Mouse (Mus musculus) liver, embryonic 14.5 days (tissue): ENCODE data around the gene Adcy10. TPM values are rescaled to one million over a fixed set of nuclear protein-coding genes. Genes with fewer than 3 reads are reported as not detected.
A peak's percentile ranks its signal among the peaks of the same experiment; 100 is the strongest.

Experiments used
- ATAC-seq: fragments of 200-750 bp; cut with Nextera tagmentation; 2 replicates; pipeline ENCODE4 v1.8.0; 2017; ENCODE audit warnings: moderate number of reproducible peaks, mild to moderate bottlenecking, moderate library complexity; ENCODE audit not compliant: insufficient read depth
- DNase-seq, 3 experiments: peaks; one replicate each; pipeline ENCODE4 v3.0.0-alpha.2; 2012 to 2013; ENCODE audit warnings: low read depth in 3 of 3, low spot score in 3 of 3
- H3K27ac ChIP-seq: fragments of 300-500 bp; sonication (generic); 2 replicates; pipeline ENCODE4 v1.5.1; 2014; ENCODE audit warnings: moderate library complexity, mild to moderate bottlenecking, control low read depth, inconsistent platforms
- H3K27me3 ChIP-seq: fragments of 300-500 bp; sonication (generic); 2 replicates; pipeline ENCODE4 v1.6.1; 2014; ENCODE audit warnings: mild to moderate bottlenecking, low read length, moderate library complexity; ENCODE audit not compliant: control insufficient read depth, insufficient read depth
- H3K36me3 ChIP-seq: fragments of 300-500 bp; sonication (generic); replicated peaks from 2 replicates; pipeline ENCODE4 v1.6.1; 2014; ENCODE audit warnings: low read depth; ENCODE audit not compliant: control insufficient read depth, insufficient read depth
- H3K4me1 ChIP-seq, 2 experiments: fragments of 200-500 bp in 1 of 2; fragments of 300-500 bp in 1 of 2; sonication (generic) in 1 of 2; replicated peaks; 2 replicates each; pipeline ENCODE4 v1.6.1; 2012 to 2014; ENCODE audit warnings: antibody characterized with exemption in 1 of 2, inconsistent platforms in 1 of 2, low read length in 1 of 2; ENCODE audit not compliant: control insufficient read depth in 2 of 2, insufficient read depth in 2 of 2
- H3K4me2 ChIP-seq: fragments of 300-500 bp; sonication (generic); 2 replicates; pipeline ENCODE4 v1.6.1; 2014; ENCODE audit warnings: low read depth, mild to moderate bottlenecking, control low read depth, moderate library complexity
- H3K4me3 ChIP-seq, 2 experiments: fragments of 200-500 bp in 1 of 2; fragments of 300-500 bp in 1 of 2; sonication (generic) in 1 of 2; 2 replicates each; pipeline ENCODE4 v1.5.1; 2012 to 2014; ENCODE audit warnings: low read depth in 2 of 2, low read length in 2 of 2, mild to moderate bottlenecking in 2 of 2, control low read depth in 1 of 2, inconsistent platforms in 1 of 2, moderate library complexity in 1 of 2; ENCODE audit not compliant: insufficient read depth in 1 of 2
- H3K9ac ChIP-seq: fragments of 300-500 bp; sonication (generic); replicated peaks from 2 replicates; pipeline ENCODE4 v1.6.1; 2014; ENCODE audit warnings: mild to moderate bottlenecking, control low read depth, moderate library complexity
- H3K9me3 ChIP-seq: fragments of 300-500 bp; sonication (generic); 2 replicates; pipeline ENCODE4 v1.6.1; 2016; ENCODE audit warnings: low read length, mixed read lengths; ENCODE audit not compliant: control insufficient read depth
- CTCF ChIP-seq: IDR thresholded peaks from 2 replicates; pipeline ENCODE4 v1.5.1; 2016; ENCODE audit warnings: antibody characterized with exemption, low read depth, control low read depth
- EP300 ChIP-seq: IDR thresholded peaks from 2 replicates; pipeline ENCODE4 v1.6.1; 2016; ENCODE audit warnings: antibody characterized with exemption, low read depth
- WGBS: fragments of 180-500 bp; shearing (Covaris S2); extraction: QIAGEN DNeasy Blood & Tissue Kit; methylation state at CpG from one replicate; pipeline ENCODE4 v1.1.7; 2014; ENCODE audit not compliant: insufficient replicate concordance; 5-methylcytosine and 5-hydroxymethylcytosine counted together
- polyA plus RNA-seq, 2 experiments: library from polyadenylated mRNA; depleted of rRNA in 1 of 2; stranded (reverse) in 1 of 2; unstranded in 1 of 2; fragments of >200 nt; fragmentation: Nextera tagmentation in 1 of 2; extraction: Ambion mirVana in 1 of 2; gene quantifications; 2 replicates each; pipeline versions ENCODE4 v1.2.1 to v1.2.3; 2012 to 2014

The Adcy10 gene
- polyA plus RNA-seq (2012; rRNA removed) (0.01 and 0.08 TPM in 2 replicates), polyA plus RNA-seq (2014; fragmentation: Nextera tagmentation; extraction: Ambion mirVana) (0.21 TPM in 1 of 2 replicates, not detected in the other)

DNA sequence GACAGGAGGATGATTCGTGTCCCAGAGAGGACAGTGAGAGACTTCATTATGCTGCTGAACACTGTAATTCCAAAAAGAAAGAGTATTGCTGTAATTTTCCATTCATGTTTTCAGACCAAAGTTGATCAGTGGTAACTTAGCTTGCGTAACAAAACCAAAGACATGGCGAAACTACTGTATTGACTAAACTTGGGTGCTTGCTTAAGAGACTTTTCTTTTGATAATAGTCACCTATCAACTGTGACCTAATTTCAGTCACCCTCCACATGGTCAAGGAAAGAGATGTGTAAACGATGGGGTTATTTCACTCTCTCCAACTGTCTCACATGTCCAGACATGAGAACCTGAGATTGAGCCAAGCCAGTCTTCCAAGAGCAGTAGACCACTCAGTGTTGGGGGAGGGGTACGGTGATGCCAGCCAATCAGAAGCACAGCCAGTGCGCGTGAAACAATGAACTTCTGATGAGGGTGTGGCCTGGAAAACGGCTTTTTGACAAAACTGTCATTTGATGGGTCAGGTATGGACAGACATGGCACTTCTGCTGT is at the start of gene Adcy10:
Gene Adcy10, plus strand, starts transcription at position 496 of the 546 bp plus-strand sequence.
- H3K4me1 ChIP-seq, result peaks cover 0 to 13% of the 10 kb centered on the region in 2 experiments; a peak in 2 of 4 replicates
- no peak within 1 kb of the TSS for H3K9ac ChIP-seq
- H3K4me3 ChIP-seq, result no peak within 1 kb of the TSS
- no peak within 1 kb of the TSS for H3K27ac ChIP-seq
- DNase-seq, result no peak
- peak; percentile 44; the same call in 1 of the 2 replicates for ATAC-seq
- no peaks in the 10 kb centered on the region for H3K9me3 ChIP-seq
- no peak within 1 kb of the TSS for H3K4me2 ChIP-seq
- no peaks in the 10 kb centered on the region for H3K27me3 ChIP-seq
- TF ChIP-seq CTCF, result no peak
- no peak for TF ChIP-seq EP300
- peaks cover 4% of the 10 kb centered on the region for H3K36me3 ChIP-seq
- WGBS, result 79% methylated on average over 8 of the region's 8 CpGs

DNA sequence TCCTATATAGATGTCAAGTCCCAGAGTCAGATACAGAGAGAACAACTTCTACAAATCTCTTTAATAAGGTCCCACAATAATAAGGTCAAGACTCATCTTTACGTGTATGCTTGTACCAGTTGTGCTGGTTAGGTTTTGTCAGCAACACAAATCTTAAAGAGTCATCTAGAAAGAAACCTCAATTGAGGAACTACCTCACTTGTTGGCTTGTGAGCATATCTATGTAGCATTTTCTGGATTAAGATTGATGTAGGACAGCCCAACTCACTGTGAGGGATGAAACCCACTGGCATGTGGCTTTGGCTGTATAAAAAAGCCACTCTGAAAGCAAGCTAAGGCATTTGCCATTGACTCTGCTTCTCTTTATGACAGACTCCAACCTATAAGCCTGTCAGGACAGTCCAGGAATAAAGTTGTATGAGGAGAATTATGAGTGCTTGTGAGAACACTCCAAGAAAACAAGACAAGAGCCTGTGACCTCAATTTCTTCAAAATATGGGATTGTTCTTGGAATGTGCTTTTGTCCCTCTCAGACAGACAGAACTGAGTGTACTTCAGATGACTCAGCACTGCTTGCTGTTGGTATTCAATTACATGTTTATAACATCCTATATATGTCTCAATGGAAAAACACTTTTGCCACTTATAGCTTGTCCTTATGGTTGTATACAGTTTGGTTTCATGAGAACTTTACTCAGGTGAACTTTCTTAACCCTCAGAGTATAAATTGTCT is 46.5 kb upstream of the Adcy10 start:
- TF ChIP-seq EP300 (no peak), CTCF (no peak)
- ATAC-seq, result no peak
- H3K27me3 ChIP-seq, result no peaks in the 10 kb centered on the region
- DNase-seq, result no peak
- no peak overlapping the region for H3K9ac ChIP-seq
- H3K36me3 ChIP-seq, result no peaks in the 10 kb centered on the region
- H3K4me2 ChIP-seq, result no peak overlapping the region
- no peak overlapping the region for H3K27ac ChIP-seq
- H3K9me3 ChIP-seq, result no peaks in the 10 kb centered on the region
- 39% methylated on average over 1 of the region's 1 CpGs for WGBS
- no peak overlapping the region for H3K4me3 ChIP-seq
- no peaks in the 10 kb centered on the region; a peak in 2 of 4 replicates for H3K4me1 ChIP-seq

DNA sequence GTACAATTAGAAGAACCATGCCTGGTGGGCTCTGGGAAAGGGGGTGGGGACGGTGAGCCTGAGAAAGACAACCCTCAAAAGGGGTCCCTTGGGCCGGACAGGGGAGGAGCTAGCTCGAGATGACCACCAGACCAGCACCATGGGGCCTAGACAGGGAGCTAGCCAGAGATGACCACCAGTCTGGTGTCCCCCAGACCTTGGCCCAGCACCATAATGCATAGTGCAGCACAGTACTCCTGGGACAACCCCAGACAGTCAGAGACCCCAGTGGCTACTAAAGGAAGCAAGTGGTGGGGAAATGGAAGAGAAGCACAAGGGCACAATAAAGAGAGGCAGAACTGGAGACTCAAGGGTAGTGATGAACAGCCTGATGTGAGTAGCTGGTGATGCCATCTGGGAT is 44.2 kb upstream of the Adcy10 start:
- H3K9me3 ChIP-seq, result no peaks in the 10 kb centered on the region
- no peaks in the 10 kb centered on the region for H3K27me3 ChIP-seq
- no peaks in the 10 kb centered on the region for H3K36me3 ChIP-seq
- H3K9ac ChIP-seq, result no peak overlapping the region
- ATAC-seq (0 out of 2 replicates have a peak, but pooled peaks have one; percentile 34), DNase-seq (no peak)
- H3K4me2 ChIP-seq, result no peak overlapping the region
- WGBS, result 59% methylated on average over 3 of the region's 3 CpGs
- no peak overlapping the region for H3K27ac ChIP-seq
- H3K4me3 ChIP-seq, result no peak overlapping the region
- no peak for TF ChIP-seq EP300
- TF ChIP-seq CTCF, result no peak
- H3K4me1 ChIP-seq, result no peaks in the 10 kb centered on the region; a peak in 2 of 4 replicates

DNA sequence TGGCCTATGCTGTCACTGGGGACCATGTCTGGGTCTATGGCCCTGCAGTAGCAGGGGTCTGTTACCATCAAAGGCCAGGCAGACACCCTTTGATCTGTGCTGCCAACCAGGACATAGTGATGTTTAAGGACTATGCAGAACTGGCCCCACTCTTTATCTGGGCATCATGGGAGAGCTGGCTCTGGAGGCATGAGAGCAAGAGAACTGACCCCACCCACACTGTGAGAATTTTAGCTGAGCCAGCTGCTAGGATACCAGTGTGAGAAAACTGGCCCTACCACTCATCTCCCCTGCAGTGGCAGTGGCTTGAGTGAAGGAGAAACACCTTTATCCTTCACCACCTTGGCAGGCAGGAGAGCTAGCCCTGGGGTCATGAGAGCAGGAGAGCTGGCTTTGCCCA is 43.8 kb upstream of the Adcy10 start:
- Histone ChIP-seq H3K4me1 (no peaks in the 10 kb centered on the region; a peak in 2 of 4 replicates), H3K9me3 (no peaks in the 10 kb centered on the region), H3K27ac (no peak overlapping the region), H3K9ac (no peak overlapping the region), H3K4me2 (no peak overlapping the region), H3K4me3 (no peak overlapping the region), H3K27me3 (no peaks in the 10 kb centered on the region), H3K36me3 (no peaks in the 10 kb centered on the region)
- no peak for TF ChIP-seq EP300
- no peak for TF ChIP-seq CTCF
- DNase-seq (no peak), ATAC-seq (0 out of 2 replicates have a peak, but pooled peaks have one; percentile 31)

DNA sequence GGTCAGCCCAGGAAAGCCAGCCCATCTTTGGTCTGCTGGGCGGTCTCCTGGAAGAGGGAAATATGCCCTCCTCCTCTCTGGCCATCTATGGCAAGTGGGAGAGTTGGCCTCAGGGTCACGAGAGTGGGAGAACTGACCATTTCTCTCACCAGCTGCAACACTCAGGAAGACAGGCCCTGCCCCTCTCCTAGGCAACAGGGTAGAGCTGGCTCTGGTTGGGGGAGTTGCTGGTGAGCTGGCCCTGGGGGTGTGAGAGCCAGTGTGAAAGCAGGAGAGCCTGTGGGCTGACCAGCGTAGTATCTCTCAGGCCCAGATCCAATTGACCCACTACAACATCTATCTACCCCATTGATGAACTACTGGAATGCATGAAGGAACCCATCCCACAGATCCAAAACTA is 43.3 kb upstream of the Adcy10 start:
- no peaks in the 10 kb centered on the region for H3K9me3 ChIP-seq
- H3K36me3 ChIP-seq, result no peaks in the 10 kb centered on the region
- H3K27ac ChIP-seq, result no peak overlapping the region
- H3K9ac ChIP-seq, result no peak overlapping the region; the same call in 1 of the 2 replicates
- no peak overlapping the region for H3K4me3 ChIP-seq
- H3K27me3 ChIP-seq, result no peaks in the 10 kb centered on the region
- H3K4me2 ChIP-seq, result no peak overlapping the region
- 76% methylated on average over 3 of the region's 3 CpGs for WGBS
- no peaks in the 10 kb centered on the region; a peak in 2 of 4 replicates for H3K4me1 ChIP-seq
- no peak for ATAC-seq
- no peak for TF ChIP-seq CTCF
- no peak for DNase-seq
